Mouse (Mus musculus) bone marrow macrophage, adult 2 months (primary cell): ENCODE data around the gene Zmym1.

Experiments used
- CTCF ChIP-seq: IDR thresholded peaks from 2 replicates; pipeline ENCODE4 v1.5.1; 2012; ENCODE audit warnings: low read depth, mild to moderate bottlenecking, low read length, moderate library complexity
- POLR2A ChIP-seq: IDR thresholded peaks from 2 replicates; pipeline ENCODE4 v1.6.1; 2012; ENCODE audit warnings: mild to moderate bottlenecking, low read depth, low read length, borderline replicate concordance

DNA sequence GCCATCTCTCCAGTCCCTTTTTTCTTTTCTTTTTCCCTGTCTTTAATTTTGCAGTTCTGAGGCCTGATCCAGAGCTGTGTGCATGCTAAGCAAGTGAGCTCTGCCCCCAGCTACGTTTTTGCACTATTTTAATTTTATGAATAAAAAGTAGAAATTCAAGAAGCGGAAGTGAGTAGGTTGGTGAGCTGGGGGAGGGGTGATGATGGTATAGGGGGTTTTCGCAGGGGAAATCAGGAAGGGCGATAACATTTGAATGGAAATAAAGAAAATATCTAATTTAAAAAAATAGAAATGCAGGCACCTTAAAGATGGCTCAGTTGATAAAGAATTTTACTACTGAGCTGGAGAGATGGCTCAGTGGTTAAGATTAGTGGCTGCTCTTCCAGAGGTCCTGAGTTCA is 17.4 kb downstream of the Zmym1 start:
- TF ChIP-seq POLR2A (no peak), CTCF (no peak)
